Mouse (Mus musculus) erythroblast, embryonic 14.5 days (primary cell): ENCODE measurements around the gene Ttc3. TPM values are rescaled to one million over a fixed set of nuclear protein-coding genes. Genes with fewer than 3 reads are reported as not detected.

Experiments
- H3K27me3 ChIP-seq: 2 replicates; pipeline ENCODE4 v1.6.1; 2012; ENCODE audit warnings: inconsistent platforms; ENCODE audit not compliant: control insufficient read depth
- H3K36me3 ChIP-seq: 2 replicates; pipeline ENCODE4 v1.6.1; 2012; ENCODE audit warnings: mild to moderate bottlenecking, inconsistent platforms; ENCODE audit not compliant: control insufficient read depth
- H3K4me1 ChIP-seq: 2 replicates; pipeline ENCODE4 v1.6.1; 2012; ENCODE audit warnings: inconsistent platforms; ENCODE audit not compliant: control insufficient read depth
- H3K4me3 ChIP-seq: replicated peaks from 2 replicates; pipeline ENCODE3; 2012; ENCODE audit warnings: moderate library complexity, mild to moderate bottlenecking, inconsistent platforms
- H3K9me3 ChIP-seq: 2 replicates; pipeline ENCODE4 v1.6.1; 2012; ENCODE audit warnings: low read length, inconsistent platforms, mixed read lengths; ENCODE audit not compliant: control insufficient read depth
- GATA1 ChIP-seq: IDR thresholded peaks from 2 replicates; pipeline ENCODE4 v1.6.1; 2012; ENCODE audit warnings: low read length, inconsistent platforms, mixed read lengths
- TAL1 ChIP-seq: IDR thresholded peaks from 3 replicates; pipeline ENCODE4 v1.6.1; 2012; ENCODE audit warnings: low read length, inconsistent platforms, mixed read lengths
- polyA plus RNA-seq: library from polyadenylated mRNA; stranded (reverse); fragments of >175 nt; gene quantifications from 2 replicates; pipeline ENCODE4 v1.2.3, GENCODE M21; 2012

Ttc3 gene
- polyA plus RNA-seq, 1 experiment = 0.18 TPM

- H3K4me3 ChIP-seq = peak within 1 kb of the TSS; percentile 77
- peaks cover 48% of the 10 kb centered on the region for H3K4me1 ChIP-seq
- H3K27me3 ChIP-seq = no peaks in the 10 kb centered on the region
- H3K9me3 ChIP-seq = no peaks in the 10 kb centered on the region
- no peaks in the 10 kb centered on the region for H3K36me3 ChIP-seq
- TF ChIP-seq TAL1 (no peak), GATA1 (no peak)
These were observed 998 bp downstream of the Ttc3 start, which contains the start of gene Pigp for GRCm38 (mm10) chr16:94371301-94371931. TSS of gene Pigp (minus strand) at chr16:94371842.

GRCm38 (mm10) chr16:94379386-94379785, 9.0 kb downstream of the Ttc3 start:
- no peak overlapping the region for H3K4me3 ChIP-seq
- no peak for TF ChIP-seq GATA1
- TF ChIP-seq TAL1 = no peak
- no peaks in the 10 kb centered on the region for H3K27me3 ChIP-seq
- H3K36me3 ChIP-seq = no peaks in the 10 kb centered on the region; the same call in 1 of the 2 replicates
- H3K9me3 ChIP-seq = no peaks in the 10 kb centered on the region
- H3K4me1 ChIP-seq = no peaks in the 10 kb centered on the region

GRCm38 (mm10) chr16:94383277-94383676, 12.9 kb downstream of the Ttc3 start:
- Histone ChIP-seq H3K4me3 (no peak overlapping the region), H3K36me3 (peaks cover 3% of the 10 kb centered on the region; the same call in 1 of the 2 replicates), H3K4me1 (no peaks in the 10 kb centered on the region), H3K9me3 (no peaks in the 10 kb centered on the region), H3K27me3 (no peaks in the 10 kb centered on the region)
- no peak for TF ChIP-seq TAL1

- H3K9me3 ChIP-seq = no peaks in the 10 kb centered on the region
- H3K27me3 ChIP-seq = no peaks in the 10 kb centered on the region
- no peak overlapping the region for H3K4me3 ChIP-seq
- TF ChIP-seq TAL1 (no peak), GATA1 (no peak)
- no peaks in the 10 kb centered on the region for H3K4me1 ChIP-seq
- peaks cover 3% of the 10 kb centered on the region; the same call in 1 of the 2 replicates for H3K36me3 ChIP-seq
These were observed 17.3 kb downstream of the Ttc3 start for GRCm38 (mm10) chr16:94387690-94388089.

GRCm38 (mm10) chr16:94392299-94392698, 21.9 kb downstream of the Ttc3 start:
- no peak overlapping the region for H3K4me3 ChIP-seq
- TF ChIP-seq TAL1 = no peak
- no peak for TF ChIP-seq GATA1

GRCm38 (mm10) chr16:94395051-94395450, 24.6 kb downstream of the Ttc3 start:
- no peaks in the 10 kb centered on the region; the same call in 1 of the 2 replicates for H3K4me1 ChIP-seq

More at GRCm38 (mm10) chr16:94392299-94392698, 21.9 kb downstream of the Ttc3 start:
- Histone ChIP-seq H3K27me3 (no peaks in the 10 kb centered on the region), H3K4me1 (no peaks in the 10 kb centered on the region; the same call in 1 of the 2 replicates), H3K9me3 (no peaks in the 10 kb centered on the region), H3K36me3 (peaks cover 12% of the 10 kb centered on the region)

GRCm38 (mm10) chr16:94396641-94397040, 26.2 kb downstream of the Ttc3 start:
- Histone ChIP-seq H3K27me3 (no peaks in the 10 kb centered on the region), H3K36me3 (peaks cover 12% of the 10 kb centered on the region), H3K4me3 (no peak overlapping the region), H3K4me1 (no peaks in the 10 kb centered on the region; the same call in 1 of the 2 replicates), H3K9me3 (no peaks in the 10 kb centered on the region)
- TF ChIP-seq TAL1 (no peak), GATA1 (no peak)

More at GRCm38 (mm10) chr16:94395051-94395450, 24.6 kb downstream of the Ttc3 start:
- Histone ChIP-seq H3K9me3 (no peaks in the 10 kb centered on the region), H3K27me3 (no peaks in the 10 kb centered on the region), H3K4me3 (no peak overlapping the region), H3K36me3 (peaks cover 12% of the 10 kb centered on the region)
- no peak for TF ChIP-seq GATA1
- no peak for TF ChIP-seq TAL1

GRCm38 (mm10) chr16:94399141-94399540, 28.7 kb downstream of the Ttc3 start:
- peaks cover 12% of the 10 kb centered on the region for H3K36me3 ChIP-seq
- H3K4me1 ChIP-seq = no peaks in the 10 kb centered on the region; the same call in 1 of the 2 replicates
- no peaks in the 10 kb centered on the region for H3K27me3 ChIP-seq
- H3K4me3 ChIP-seq = no peak overlapping the region
- no peaks in the 10 kb centered on the region for H3K9me3 ChIP-seq
- TF ChIP-seq TAL1 (no peak), GATA1 (no peak)

- no peak for TF ChIP-seq TAL1
- TF ChIP-seq GATA1 = no peak
- no peaks in the 10 kb centered on the region; the same call in 1 of the 2 replicates for H3K36me3 ChIP-seq
- H3K9me3 ChIP-seq = no peaks in the 10 kb centered on the region
- no peak overlapping the region for H3K4me3 ChIP-seq
- H3K27me3 ChIP-seq = no peaks in the 10 kb centered on the region
- H3K4me1 ChIP-seq = no peaks in the 10 kb centered on the region; the same call in 1 of the 2 replicates
These were observed 31.2 kb downstream of the Ttc3 start for GRCm38 (mm10) chr16:94401636-94402035.
